Mouse (Mus musculus) lung, postnatal 0 days (tissue): ENCODE data around the gene Eif4a2.

Source experiments
- CTCF ChIP-seq: IDR thresholded peaks from 2 replicates; pipeline ENCODE4 v1.5.1; 2016; ENCODE audit warnings: antibody characterized with exemption, mild to moderate bottlenecking
- EP300 ChIP-seq: IDR thresholded peaks from 2 replicates; pipeline ENCODE4 v1.6.1; 2016; ENCODE audit warnings: antibody characterized with exemption, mild to moderate bottlenecking, control low read depth

DNA sequence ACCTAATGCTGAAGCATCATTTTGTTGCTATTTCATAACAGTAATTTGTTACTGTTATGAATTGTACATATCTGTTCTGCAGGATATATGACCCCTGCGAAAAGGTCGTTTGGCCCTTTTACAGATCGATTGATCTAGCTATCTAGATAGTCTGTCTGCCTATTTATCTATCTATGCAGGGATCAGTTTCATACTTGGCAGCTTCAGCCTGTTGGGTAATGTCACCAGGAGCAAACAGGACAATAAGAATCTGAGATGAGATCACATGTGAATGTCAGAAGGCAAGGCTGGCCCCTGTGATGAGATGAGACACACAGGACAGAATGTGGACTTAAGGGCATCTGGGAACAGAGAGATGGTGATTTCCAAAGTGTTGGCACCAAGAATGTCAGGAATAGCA, 23.1 kb downstream of the Eif4a2 start:
- TF ChIP-seq EP300 (no peak), CTCF (no peak)
